ENCODE assay signal across 24 mouse cellular contexts in the genomic region with DNA sequence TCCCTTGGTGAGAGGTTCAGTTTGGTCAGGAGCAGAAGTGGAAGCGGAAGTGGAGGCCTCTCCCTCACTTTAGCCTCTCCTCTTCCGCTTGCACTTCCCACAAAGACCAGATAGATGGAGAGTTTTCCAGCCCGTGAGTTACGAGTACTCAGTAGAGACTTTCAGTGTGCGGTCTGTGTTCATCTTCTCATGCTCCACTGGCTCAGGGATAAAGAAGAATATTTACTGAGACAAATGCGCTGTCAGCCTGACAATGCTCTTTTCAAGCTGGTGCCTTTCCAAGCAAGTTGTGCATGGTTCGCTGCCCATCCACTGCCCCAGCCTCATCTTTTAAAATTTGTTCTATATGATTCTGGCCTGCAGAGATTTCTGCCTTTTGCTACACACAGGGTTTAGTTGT.
DNase-seq lines count a peak whose midpoint lies in the region; ATAC-seq lines count a peak whose summit lies in the region.
"Had no signal": no experiment of that assay in that cellular context is flagged by ENCODE, and none has a peak within 500 bp of the region (broad histone marks: within the 10 kb centered on the region; RNA-seq: fewer than 3 reads in every experiment).

No protein-coding gene starts in this region.

- H3K27ac ChIP-seq in forebrain, embryonic 10.5 days: peak overlapping the region; percentile 40; the same call in 1 of the 2 replicates
- no peak overlapping the region for H3K27ac ChIP-seq in forebrain, embryonic 12.5 days
- peak overlapping the region; percentile 42; the same call in 1 of the 2 replicates for H3K27ac ChIP-seq in midbrain, embryonic 10.5 days (replicated peaks)
- H3K27ac ChIP-seq in midbrain, embryonic 15.5 days: no peak overlapping the region
- H3K27ac ChIP-seq: kidney, postnatal 0 days; liver, embryonic 14.5 days; lung, embryonic 15.5 days; midbrain, embryonic 12.5 days; neural tube, embryonic 13.5 days; stomach, postnatal 0 days had no signal

- H3K27me3 ChIP-seq in forebrain, embryonic 10.5 days (ENCODE audit: poor library complexity, severe bottlenecking): no peaks in the 10 kb centered on the region
- no peaks in the 10 kb centered on the region for H3K27me3 ChIP-seq in forebrain, embryonic 12.5 days
- no peaks in the 10 kb centered on the region for H3K27me3 ChIP-seq in midbrain, embryonic 10.5 days (ENCODE audit: low read depth, poor library complexity, severe bottlenecking)
- no peaks in the 10 kb centered on the region for H3K27me3 ChIP-seq in midbrain, embryonic 15.5 days (replicated peaks)
- H3K27me3 ChIP-seq: lung, embryonic 15.5 days; midbrain, embryonic 12.5 days; neural tube, embryonic 13.5 days had no signal

- no peak overlapping the region for H3K9ac ChIP-seq in forebrain, embryonic 12.5 days
- no peak overlapping the region for H3K9ac ChIP-seq in midbrain, embryonic 15.5 days
- H3K9ac ChIP-seq: forebrain, postnatal 0 days; liver, embryonic 14.5 days; lung, embryonic 15.5 days; midbrain, embryonic 12.5 days; neural tube, embryonic 13.5 days had no signal

- H3K9me3 ChIP-seq in forebrain, embryonic 10.5 days: no peaks in the 10 kb centered on the region
- H3K9me3 ChIP-seq in forebrain, embryonic 12.5 days: no peaks in the 10 kb centered on the region
- no peaks in the 10 kb centered on the region for H3K9me3 ChIP-seq in midbrain, embryonic 10.5 days (replicated peaks)
- no peaks in the 10 kb centered on the region for H3K9me3 ChIP-seq in midbrain, embryonic 15.5 days
- H3K9me3 ChIP-seq: lung, embryonic 15.5 days; midbrain, embryonic 12.5 days; neural tube, embryonic 13.5 days had no signal

- H3K4me3 ChIP-seq in forebrain, embryonic 10.5 days: no peak overlapping the region
- no peak overlapping the region for H3K4me3 ChIP-seq in forebrain, embryonic 12.5 days (replicated peaks)
- no peak overlapping the region for H3K4me3 ChIP-seq in midbrain, embryonic 10.5 days
- H3K4me3 ChIP-seq in midbrain, embryonic 15.5 days: no peak overlapping the region
- H3K4me3 ChIP-seq: erythroblast, embryonic 14.5 days; lung, embryonic 15.5 days; midbrain, embryonic 12.5 days; neural tube, embryonic 13.5 days had no signal

- whole genome bisulfite sequencing in forebrain, embryonic 10.5 days: 59% methylated on average over 7 of the region's 7 CpGs
- WGBS in forebrain, embryonic 12.5 days: 36% methylated on average over 7 of the region's 7 CpGs
- WGBS in midbrain, embryonic 10.5 days: 43% methylated on average over 7 of the region's 7 CpGs
- 28% methylated on average over 7 of the region's 7 CpGs for WGBS in midbrain, embryonic 15.5 days

- H3K36me3 ChIP-seq in forebrain, embryonic 10.5 days (replicated peaks): no peaks in the 10 kb centered on the region
- H3K36me3 ChIP-seq in forebrain, embryonic 12.5 days (replicated peaks): no peaks in the 10 kb centered on the region
- no peaks in the 10 kb centered on the region for H3K36me3 ChIP-seq in midbrain, embryonic 10.5 days
- no peaks in the 10 kb centered on the region for H3K36me3 ChIP-seq in midbrain, embryonic 15.5 days (replicated peaks)
- H3K36me3 ChIP-seq: lung, embryonic 15.5 days; midbrain, embryonic 12.5 days; neural tube, embryonic 13.5 days had no signal

- peaks cover 9% of the 10 kb centered on the region for H3K4me1 ChIP-seq in forebrain, embryonic 10.5 days
- H3K4me1 ChIP-seq in forebrain, embryonic 12.5 days: peaks cover 6% of the 10 kb centered on the region; the same call in 1 of the 2 replicates
- H3K4me1 ChIP-seq in midbrain, embryonic 10.5 days: peaks cover 12% of the 10 kb centered on the region
- no peaks in the 10 kb centered on the region for H3K4me1 ChIP-seq in midbrain, embryonic 15.5 days
- H3K4me1 ChIP-seq: lung, embryonic 15.5 days had no signal

- no peak; the same call in 1 of the 2 replicates for ATAC-seq in forebrain, embryonic 12.5 days (ENCODE audit: low FRiP score)
- no peak for ATAC-seq in midbrain, embryonic 15.5 days (replicated peaks)
- no peak for ATAC-seq in monocyte, adult 5-6 weeks (replicated peaks; ENCODE audit: insufficient number of reproducible peaks, low FRiP score, low TSS enrichment, poor library complexity, severe bottlenecking)
- ATAC-seq: CD4-positive, CD25-positive, alpha-beta regulatory T cell, adult 4 months; forebrain, postnatal 0 days had no signal

- no peak overlapping the region for H3K4me2 ChIP-seq in forebrain, embryonic 12.5 days
- H3K4me2 ChIP-seq in midbrain, embryonic 15.5 days: no peak overlapping the region
- H3K4me2 ChIP-seq: heart, embryonic 11.5 days; lung, embryonic 15.5 days; midbrain, embryonic 12.5 days; neural tube, embryonic 13.5 days had no signal

- DNase-seq in forebrain, embryonic 10.5 days (ENCODE audit: extremely low spot score, low spot score): no peak
- peak; percentile 34 for DNase-seq in midbrain, embryonic 10.5 days (ENCODE audit: low spot score)
- DNase-seq in embryo, embryonic 11 days: peak; percentile 41
- DNase-seq in retina, embryonic 14.5 days (ENCODE audit: low spot score): peak; percentile 62
- DNase-seq in spleen, postnatal 14 days (ENCODE audit: low spot score in 2 of 2): no peak
- DNase-seq: adrenal gland, postnatal 14 days; cerebellum, adult 11-12 months; cerebellum, postnatal 14 days; forebrain, postnatal 0 days; heart, postnatal 10 days; kidney, adult 11 months; lung, postnatal 4 days had no signal

Comparison
In these comparisons a context has a peak if more than half of its experiments do, and no peak if none do; other contexts are left out.
1. H3K27ac ChIP-seq: peak in forebrain, embryonic 10.5 days (single experiment) and midbrain, embryonic 10.5 days (single experiment); none in forebrain, embryonic 12.5 days (single experiment) and midbrain, embryonic 15.5 days (single experiment).
2. DNase-seq: peak in midbrain, embryonic 10.5 days (single experiment), embryo, embryonic 11 days (single experiment) and retina, embryonic 14.5 days (single experiment); none in forebrain, embryonic 10.5 days (single experiment) and spleen, postnatal 14 days (0 of 2).